Mouse (Mus musculus) mesoderm, embryonic 11.5 days (tissue): ENCODE measurements around the gene Cntfr.

Experiments used
- DNase-seq: peaks from one replicate; pipeline ENCODE4 v3.0.0-alpha.2; 2012; ENCODE audit warnings: low read depth, low spot score

Cntfr gene

GRCm38 (mm10) chr4:41615661-41616599 is 81.0 kb downstream of the Cntfr start:
- DNase-seq, result no peak

- DNase-seq, result peak; percentile 80
These were observed 82.7 kb downstream of the Cntfr start for GRCm38 (mm10) chr4:41614156-41614555.

- no peak for DNase-seq
These were observed 84.7 kb downstream of the Cntfr start for GRCm38 (mm10) chr4:41612166-41612565.

GRCm38 (mm10) chr4:41610594-41610980 is 86.3 kb downstream of the Cntfr start:
- no peak for DNase-seq

GRCm38 (mm10) chr4:41609681-41610593 is 87.0 kb downstream of the Cntfr start:
- DNase-seq, result no peak
